Mouse (Mus musculus): Measurements from ENCODE around the gene Cdc6. TPM values are rescaled to one million over a fixed set of nuclear protein-coding genes. Genes with fewer than 3 reads are reported as not detected.
"Not testable (repeated sequence)": the region's sequence is repeated elsewhere in the genome, so short reads cannot be mapped to it uniquely, and the experiment has no call there.

Cdc6 gene
- polyA plus RNA-seq, 2 experiments from 2014 or later: 4.1 to 8.5 TPM

DNA sequence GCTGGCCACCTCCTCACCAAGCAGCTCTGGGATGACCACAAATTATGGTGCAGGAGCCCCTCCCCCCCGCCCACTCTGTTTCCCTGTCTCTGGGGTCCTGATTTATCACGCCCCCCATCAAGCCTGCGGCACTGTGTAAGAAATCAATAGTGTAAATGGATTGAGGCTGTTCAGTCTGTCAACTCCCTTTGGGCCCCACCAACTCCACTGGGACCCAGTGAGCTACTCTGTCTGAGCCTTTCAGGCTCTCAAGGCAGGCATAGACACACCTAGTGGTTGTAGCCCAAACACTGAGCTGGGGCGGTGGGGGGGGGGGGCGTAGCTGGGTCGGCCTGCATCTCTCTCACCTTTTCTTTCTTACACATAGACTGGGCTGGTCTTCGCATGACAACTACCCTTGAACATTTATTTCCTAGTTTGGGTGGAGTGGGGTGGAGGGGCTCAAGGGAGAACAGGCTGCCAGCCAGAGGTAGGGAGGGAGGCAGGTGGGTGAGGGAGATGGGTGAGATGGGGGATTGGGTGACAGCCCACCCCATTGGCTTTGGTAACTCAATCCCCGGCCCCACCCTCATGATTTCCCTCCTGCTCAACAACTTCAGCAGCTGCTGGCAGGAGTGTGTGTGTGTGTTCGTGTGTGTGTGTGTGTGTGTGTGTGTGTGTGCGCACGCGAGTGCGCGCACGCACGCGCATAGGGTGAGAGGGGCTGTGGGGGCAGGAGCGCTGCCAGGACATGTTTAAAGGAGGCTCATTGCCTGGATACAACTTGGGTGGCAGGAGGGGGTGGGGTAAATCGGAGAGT, 24.9 kb downstream of the Cdc6 start:
- ATAC-seq: no peak

DNA sequence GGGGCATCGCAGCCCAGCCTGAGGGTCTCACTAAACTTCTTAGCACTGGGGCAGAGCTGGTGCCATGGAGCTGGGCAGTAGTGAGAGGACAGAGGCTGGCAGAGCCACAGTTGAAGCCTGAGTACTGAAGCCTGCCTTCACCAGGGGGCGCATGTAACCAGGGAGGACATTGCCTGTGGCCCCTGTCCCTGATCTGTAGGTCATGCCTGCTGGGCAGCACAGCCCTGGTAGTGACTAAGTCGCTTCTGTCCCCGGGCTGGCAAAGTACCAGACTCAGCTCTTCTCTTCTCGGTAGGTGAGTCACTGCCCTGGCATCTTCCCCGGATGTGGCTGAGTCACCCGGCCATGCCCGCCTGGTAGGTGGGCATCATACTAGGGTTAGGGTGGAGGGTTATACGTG, 25.6 kb downstream of the Cdc6 start:
- peak; percentile 44 for ATAC-seq

GRCm38 (mm10) chr11:98933847-98934246, 26.2 kb downstream of the Cdc6 start:
- ATAC-seq: not testable (repeated sequence)

DNA sequence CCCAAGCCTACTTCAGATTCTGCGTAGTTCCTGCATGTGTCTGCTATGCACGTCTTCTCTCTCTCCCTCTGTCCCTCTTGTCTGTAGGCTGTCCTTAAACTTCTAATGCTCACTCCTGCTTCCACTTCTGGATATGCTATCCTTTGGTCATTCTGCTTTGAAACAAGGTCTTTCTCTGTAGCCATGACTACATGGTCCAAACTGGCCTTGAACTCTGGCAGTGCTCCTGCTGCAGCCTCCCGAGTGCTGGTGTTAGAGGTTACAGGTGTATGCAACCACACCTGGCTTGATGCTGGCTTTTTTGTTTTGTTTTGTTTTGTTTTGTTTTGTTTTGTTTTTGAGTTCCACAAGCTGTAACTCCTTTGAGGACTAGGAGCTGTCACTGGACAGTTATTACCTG, 26.8 kb downstream of the Cdc6 start:
- ATAC-seq: no peak

- no peak for ATAC-seq
Observed at GRCm38 (mm10) chr11:98935123-98935522, 27.5 kb downstream of the Cdc6 start.

DNA sequence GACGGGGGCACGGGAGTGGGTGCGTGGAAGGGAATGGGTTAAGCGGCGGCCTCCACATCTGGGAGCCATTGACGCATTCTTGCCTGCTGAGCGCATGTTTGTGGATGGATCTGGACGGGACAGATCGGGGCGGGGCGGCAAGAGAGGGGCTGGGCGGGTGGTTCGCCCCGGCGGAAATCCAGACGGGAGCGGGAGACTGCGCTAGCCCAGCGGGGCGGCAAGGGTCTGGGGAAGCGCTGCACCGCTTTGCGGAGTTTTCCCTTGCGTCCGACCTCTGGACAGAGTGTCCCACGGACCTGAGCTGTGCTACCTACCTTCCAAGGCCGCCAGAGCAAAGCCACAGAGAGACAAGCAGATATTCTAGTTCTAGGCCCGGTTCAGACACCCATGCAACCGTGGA, 28.6 kb downstream of the Cdc6 start:
- no peak for ATAC-seq

DNA sequence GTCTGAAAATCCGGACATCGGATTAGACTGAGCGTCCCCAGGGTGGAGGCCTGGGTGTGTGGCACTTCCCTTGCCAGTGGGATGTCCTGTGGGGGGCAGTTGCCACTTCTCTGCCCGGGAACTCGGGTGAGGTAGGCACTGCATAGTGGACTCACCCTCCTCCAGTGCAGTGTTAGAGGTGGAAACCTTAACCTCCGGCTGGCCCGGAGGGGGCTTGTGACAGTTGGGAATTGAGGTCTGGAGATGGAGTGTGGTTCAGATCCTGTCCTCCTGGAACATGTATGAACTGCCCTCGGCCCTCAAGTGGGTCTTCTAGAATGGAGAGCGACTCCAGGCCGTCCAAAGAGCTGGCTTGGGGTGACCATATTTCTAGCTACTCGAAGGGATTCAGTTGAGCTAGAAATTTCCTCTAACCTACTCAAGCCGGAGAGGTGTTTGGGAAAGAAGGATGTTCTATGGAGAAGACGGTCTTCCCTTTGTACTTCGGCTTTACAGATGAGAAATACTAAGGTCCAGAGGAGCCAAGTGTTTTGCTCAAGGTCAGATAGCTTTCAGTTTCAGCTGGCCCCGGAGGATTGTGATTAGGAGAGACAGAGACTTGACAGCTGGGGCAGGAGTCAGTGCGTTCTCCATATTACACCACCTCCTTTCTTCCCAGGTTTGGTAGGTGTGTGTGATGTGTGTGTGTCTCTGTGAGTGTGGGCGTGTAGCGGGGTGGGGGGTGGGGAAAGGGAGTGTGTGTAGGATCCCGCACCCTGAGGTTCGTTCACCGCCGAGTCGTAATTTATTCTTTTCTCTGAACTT, 29.2 kb downstream of the Cdc6 start:
- no peak for ATAC-seq

GRCm38 (mm10) chr11:98937410-98937913, 29.9 kb downstream of the Cdc6 start:
- ATAC-seq: peak; percentile 50

DNA sequence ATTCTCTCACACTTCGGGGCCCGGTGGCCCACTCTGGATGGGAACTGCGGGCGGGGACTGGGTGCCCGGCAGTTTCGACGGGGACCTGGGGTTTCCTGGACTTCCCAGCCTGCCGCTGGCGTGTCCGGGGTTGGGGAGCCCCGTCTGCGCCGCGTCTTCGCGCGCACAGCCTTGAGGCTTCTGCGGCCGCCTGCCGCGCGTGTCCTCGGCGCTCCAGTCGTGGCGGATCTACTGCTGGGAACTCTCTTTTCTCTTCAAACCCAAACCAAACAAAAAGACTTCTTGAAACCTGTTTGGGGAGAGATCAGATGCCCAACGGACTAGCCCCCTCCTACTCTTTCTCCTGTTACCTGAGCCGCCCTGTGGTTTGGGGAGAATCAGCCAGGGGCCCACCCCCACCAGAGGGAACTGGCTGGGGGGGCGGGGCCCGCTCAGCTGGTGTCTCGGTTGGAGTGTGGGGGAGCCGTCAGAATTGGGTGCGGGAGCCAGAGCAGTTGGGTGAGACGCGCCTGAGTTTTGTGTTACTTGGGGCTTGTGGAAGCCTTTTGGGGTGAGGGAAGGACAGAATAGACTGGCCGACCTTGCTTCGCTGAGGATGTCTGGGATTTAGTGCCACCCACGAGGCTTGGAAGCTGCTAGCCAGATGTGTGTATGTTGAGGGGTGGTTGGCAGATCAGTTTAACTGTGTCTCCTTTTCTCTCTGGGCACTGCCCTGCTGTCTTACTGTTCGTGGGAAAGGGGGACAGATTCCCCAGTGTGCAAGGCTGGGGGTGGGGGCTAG, 30.5 kb downstream of the Cdc6 start:
- no peak for ATAC-seq

DNA sequence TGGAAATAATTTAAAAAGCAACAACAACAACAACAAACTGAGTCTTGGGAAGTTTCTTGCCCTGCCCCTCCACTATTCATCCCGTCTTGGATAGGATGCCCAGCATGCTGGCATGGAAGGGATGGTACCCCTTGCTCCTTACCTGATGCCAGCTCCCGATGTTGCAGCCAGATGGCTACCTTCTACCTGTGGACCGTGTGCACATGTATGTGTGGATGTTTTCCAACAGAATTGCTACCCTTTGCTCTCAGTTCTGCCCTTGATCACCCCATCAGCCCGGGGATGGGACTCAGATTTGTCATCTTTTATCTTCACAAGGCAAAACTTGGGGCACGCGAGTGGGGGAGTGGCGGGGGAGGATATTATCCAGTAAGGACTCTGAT, 31.1 kb downstream of the Cdc6 start:
- no peak for ATAC-seq

DNA sequence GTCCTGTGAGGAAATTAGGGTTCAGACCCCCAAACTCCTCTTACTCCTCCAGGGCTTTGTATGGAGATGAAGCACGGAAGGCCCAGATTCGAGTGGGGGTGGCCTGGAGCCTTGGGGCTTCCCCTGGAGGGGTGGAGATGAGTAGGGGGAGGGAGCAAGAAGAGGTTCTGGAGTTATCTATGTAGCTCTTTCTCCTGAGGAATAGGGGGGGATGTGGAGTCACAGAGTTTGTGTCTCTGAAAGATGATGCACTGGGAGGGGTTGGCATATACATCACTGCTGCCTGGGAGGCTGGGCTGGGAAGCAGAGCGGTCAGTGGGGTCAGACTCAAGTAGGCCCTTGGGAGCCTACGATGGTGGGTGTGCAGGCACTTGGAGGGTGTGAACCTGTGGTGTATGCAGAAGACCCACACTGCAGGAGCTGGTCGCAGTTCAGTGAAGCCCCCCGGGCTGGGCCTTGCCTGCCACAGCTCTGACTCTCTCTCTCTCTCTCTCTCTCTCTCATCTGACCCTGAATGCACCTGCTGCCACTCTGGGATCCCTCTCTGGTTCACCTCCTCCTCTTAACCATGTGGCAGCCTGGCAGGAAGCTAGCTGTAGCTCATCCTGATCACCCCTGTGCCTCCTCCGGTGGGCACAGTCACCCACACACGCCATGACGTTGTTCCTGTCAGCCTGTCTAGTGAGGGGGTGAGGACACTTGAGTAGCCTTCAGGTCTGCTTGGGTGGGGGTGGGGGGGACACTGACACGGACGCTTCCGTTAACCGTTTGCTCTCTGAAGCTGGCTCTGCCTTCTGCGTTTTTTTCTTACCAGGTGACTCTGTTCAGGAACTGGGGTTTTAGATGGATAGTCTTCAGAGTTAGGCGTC, 31.7 kb downstream of the Cdc6 start:
- ATAC-seq: peak; percentile 15

DNA sequence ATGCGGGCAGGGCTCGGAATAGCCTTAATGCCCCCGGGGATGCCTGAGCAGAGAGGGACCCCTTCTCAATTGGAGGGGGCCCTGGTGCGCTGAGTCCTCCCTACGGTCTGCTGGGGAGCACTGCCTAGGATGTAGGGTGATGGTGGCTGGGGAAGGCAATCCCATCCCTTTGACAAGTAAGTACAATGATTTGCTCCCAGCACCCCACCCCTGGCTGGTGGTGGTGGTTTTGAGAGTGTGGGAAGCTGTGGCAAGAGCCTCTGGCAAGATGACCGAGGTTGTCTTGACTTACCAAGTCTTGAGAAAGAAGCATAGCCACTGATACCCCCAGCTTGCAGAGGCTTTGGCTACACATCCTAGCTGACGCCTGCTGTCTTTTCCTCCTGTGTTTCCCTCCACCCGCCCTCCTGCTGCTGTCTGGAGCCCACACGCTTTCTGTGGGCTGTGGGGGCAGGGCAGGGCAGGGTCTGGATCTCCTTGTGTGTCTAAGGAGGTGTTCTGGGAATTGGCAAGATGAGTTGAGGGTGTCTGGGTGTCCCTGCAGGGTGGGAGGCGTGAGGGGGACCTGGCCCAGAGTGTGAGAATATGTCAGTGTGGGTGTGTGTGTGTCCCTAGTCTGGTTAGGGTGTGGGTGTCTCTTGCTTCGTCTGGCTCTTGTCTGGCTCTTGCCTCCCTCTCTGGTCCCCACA, 32.5 kb downstream of the Cdc6 start:
- ATAC-seq: no peak

DNA sequence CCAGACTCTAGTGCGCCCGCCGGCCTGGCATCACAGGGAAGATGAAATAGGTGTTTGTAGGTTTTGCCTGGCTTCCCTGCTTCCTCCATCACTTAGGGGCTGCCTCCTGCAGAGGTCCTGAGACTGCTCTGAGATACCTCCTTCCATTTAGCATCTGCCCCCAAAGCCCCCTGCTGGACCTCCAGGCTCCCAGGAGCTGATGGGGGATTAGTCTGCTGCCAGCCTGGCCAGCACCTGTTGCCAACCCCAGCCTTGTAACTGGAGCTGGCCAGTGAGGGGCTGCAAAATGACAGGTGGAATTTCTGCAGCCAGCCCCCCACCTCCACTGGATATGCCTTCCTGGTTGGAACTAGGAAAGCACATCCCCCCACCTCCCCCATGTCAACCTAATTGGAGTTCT, 33.2 kb downstream of the Cdc6 start:
- ATAC-seq: no peak

- no peak for ATAC-seq
Observed at GRCm38 (mm10) chr11:98941341-98941825, 33.8 kb downstream of the Cdc6 start.

GRCm38 (mm10) chr11:98941826-98942550, 34.4 kb downstream of the Cdc6 start:
- peak; percentile 57 for ATAC-seq

DNA sequence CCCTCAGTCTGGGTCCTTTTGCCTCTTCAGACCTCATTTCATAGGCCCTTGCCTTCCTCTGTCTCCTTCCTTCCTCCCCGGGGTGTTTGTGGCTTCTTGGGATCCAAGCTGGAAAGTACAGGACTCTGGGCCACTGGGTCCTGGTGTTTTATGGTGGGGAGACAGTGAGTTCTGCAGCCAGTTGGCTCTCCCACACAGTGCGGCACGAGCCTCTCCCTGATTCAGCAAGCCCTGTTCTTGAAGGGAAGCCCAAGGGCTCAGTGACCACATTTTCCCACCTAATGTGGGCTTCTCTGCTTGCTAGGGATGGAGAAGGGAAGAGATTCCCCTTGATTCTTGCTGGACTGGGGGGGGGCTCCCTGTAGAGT, 34.9 kb downstream of the Cdc6 start:
- ATAC-seq: no peak

DNA sequence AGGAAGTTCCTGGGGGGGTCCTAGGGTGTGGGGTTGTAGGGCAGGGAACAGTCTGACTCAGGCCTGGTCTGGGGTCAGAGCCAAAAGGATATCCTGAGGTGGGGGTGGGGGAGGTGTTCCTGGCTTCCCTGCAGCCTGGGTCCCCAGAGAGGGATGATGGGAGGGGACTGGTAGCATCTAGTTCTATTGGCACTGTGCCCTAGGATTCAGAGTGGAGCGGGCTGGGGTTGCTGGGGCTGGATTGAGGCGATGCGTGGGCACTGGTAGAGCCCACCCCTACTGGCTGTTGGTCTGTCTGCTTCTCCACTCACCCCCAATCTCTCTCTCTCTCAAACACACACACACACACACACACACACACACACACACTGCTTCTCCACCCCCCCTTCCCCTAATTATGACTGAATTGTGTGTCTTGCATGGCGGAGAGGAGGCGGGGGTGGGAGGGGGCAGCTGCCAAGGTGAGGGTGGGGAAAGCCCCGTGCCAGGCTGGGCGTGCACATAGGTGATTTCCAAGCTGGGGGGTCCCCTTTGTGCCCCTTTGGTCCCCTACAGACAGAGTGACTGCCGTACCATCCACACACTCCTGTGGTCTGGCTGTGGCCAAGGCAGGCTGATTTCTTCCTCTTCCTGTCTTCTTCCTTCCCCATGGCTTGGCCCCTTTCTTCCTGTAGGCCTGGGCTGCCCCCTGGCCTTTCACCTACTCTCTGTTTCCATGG, 35.5 kb downstream of the Cdc6 start:
- peak; percentile 44 for ATAC-seq

DNA sequence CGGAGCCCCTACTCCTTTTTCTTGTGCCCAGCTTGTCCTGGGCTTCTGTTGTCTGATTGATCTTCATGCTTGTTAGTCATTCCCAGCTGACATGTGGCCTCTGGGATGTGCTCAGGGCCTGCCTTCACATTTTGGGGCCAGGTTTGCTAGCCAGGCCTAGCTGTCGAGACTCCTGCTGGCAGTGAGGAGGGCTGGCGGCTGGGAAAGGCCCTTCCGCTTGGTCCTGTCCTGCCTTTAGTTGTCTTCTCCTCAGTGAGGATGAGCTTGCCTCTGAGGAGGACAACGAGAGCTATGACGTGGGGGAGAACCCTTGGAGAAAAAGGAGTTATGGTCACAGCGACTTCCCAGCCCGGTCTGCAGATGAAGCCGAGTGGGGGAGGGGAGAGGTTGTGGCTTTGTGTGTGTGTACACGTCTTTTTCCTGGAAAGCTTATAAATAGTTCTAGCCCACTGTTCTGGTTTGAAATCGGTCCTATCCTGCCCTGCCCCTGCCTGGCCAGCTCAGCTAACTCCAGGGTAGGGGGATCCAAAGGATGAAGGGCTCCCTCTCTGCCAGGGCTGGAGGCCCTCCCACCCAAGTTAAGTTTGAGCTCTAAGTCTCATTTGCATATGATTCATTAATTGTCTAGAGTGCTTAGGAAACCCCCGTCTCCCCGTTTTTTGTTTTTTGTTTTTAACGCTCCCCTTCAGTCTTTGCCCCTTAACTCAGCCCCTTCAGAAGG, 36.3 kb downstream of the Cdc6 start:
- peak; percentile 5 for ATAC-seq
